Mouse (Mus musculus): ENCODE results near the gene Trak1.

Gene Trak1

DNA sequence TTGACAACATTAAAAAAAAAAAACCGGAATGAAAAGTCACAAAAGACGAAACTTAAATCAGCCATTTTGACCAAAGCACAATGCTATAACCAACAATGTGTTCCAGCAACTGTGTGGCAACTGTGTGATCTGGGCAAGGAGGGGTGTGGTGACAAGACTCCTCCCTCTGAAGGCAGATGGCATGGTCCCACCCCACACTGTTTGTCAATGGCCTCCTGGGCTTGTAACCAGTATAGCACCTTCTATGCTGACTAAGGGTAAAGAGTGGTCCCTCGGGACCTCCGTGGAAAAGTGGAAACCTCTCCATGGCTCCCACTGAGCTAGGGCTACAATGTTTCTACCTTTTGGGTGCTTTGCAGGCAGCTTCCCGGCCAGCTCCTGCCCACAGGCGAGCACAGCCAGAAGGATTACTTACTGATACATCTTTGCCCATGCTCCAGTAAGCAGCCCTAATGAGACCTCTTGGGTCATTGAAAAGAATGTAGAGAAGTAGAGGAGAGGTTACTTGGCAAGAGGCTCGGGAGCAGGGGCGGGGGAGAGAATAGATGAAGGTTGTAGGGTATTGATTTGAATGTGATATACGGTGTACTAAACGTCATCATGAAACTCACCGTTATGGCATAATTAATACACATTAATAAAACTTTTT, 194.4 kb downstream of the Trak1 start:
- DNase-seq (ENCODE audit: low read depth): no peak

DNA sequence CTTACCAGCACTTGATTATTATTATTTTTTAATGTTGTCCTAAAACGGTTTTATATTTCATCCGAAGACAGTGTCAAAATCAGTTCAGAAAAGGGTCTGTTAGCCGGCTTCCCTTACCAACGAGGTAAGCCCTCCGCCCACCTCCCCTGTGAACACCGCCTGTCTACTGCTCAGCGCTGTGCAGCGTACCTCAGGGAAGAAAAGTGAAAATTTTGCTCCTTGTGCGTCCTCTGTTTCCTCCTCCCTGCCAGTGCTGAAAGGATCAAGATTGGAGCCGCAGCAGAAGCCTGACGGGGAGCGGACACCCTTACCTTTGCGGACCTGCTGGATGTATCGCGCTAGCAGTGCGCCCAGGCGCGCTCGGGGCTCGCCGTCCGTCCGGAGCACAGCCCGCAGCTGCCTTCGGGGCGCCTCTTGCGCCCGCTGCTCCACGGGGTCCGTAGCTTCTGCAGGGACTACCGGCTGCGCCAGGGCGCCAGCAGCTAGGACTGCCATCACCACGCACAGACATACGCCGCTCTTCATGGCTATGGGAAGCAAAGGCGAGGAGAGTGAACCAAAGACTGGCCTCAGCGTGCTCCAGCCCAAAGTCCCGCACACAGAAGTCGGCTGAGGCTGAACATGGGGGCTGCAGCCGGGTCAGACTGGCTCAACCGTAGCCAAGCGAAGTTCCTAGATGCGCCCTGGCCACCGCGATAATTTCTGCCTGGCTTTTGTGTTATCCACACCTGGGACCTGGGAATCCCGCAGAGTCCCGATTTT, 196.9 kb downstream of the Trak1 start:
- DNase-seq (ENCODE audit: low read depth): no peak

DNA sequence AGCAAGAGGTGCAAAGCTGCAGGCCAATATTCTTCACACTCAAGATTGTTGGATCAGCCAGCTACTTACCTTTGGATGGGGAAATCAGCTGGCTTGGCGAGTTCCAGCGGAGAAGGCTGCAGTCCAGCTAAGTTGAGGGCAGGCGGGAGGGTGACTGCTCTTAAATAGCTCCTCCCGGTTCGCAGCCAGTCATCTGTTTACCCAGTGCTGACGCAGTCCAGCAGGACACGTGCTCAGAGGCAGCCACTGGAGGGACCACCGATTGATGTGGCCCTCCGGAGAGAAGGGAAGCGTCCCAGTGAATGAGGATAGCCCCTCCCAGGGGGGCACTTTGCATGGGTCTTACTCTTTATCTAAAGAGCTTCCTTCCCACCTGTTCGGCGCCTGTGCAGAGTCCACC, 198.2 kb downstream of the Trak1 start, which contains the start of gene Cck:
Gene Cck, minus strand, starts transcription at position 166 of the 400 bp plus-strand sequence.
- no peak for DNase-seq (ENCODE audit: low read depth)

DNA sequence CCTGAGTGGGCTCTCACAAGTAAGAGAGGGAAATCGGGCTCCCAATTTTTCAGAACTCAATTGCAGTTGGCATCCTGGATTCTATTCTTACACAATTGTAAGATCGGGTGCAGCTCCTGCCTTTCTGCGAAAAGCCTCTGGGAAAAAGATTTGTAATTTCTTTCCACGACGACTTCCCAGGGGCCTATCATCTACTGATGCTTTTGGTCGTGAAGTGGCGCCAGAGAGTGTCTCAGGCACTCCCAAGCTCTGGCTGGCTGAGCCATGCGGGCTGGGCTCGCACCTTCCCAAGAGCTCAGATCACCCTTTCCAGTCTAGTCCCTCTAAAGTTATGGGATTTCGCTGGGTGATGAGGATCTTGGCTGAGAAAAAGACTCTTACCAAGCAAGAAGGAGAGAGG, 198.8 kb downstream of the Trak1 start:
- DNase-seq (ENCODE audit: low read depth): no peak

DNA sequence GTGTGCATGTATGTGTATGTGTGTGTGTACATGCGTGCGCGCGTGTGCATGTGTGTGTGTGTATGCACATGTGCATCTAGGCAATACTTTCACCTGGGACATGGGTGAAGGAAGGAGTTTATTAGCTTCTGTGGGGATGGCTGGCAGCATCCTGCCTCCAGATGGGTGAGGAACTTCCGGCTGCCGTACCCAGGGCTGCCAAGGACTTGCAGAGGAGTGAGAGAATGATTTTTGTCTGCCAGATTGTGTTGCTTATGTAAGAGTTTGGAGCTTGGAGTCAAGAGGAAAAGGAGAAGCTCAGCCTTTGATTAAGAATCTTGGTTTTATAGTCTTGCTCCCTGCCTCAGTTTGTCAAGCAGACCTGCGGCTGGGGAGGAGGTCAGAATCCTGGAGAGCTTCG, 208.0 kb downstream of the Trak1 start:
- no peak for DNase-seq (ENCODE audit: low read depth)

DNA sequence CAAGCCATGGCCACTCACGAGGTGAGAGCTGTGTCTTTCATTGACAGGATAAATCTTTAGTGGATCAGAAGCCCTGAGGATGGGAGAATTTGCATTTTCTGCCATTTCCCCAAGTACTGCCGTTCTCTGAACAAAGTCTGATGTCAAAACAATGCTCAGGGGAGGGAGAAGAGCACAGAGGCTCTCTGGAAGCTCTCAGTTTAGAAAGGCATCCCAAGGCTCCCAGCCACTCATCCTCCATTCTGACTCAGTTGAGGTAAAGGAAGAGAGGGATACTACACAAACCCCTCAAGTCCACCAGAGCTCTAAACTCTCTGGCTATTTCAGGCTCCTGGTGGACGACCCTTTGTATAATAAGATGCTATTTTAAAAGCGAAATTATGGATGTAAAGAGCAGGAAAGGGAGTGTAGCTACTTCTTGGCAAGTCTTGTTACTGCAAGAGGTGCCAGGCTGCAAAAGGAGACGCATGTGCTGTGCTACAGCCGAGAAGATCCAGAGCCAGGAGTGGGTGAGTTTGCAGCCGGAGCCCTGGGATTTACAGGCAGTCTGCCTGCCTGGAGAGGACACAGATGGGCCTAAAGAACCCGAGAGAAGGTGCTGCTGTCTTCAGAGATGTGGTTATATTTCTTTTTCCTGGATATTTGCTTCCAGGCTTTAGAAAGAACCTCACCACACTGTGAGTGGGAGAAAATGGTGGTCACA, 209.3 kb downstream of the Trak1 start:
- no peak for DNase-seq (ENCODE audit: low read depth)

DNA sequence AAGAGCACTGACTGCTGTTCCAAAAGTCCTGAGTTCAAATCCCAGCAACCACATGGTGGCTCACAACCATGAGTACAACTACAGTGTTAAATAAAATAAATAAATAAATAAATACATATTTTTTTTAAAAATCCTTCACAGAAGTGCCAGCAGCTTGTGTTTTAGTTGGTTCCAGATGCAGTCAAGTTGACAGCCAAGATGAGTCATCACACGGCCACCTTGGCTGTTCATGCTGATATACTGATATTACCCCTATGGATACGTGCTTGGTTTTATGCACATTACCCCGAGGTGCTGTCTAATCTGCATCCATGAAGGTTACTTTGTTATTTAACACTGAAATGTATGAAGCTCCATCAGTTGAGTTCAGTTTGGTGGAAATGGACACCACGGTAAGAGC, 214.6 kb downstream of the Trak1 start:
- DNase-seq (ENCODE audit: low read depth): no peak

DNA sequence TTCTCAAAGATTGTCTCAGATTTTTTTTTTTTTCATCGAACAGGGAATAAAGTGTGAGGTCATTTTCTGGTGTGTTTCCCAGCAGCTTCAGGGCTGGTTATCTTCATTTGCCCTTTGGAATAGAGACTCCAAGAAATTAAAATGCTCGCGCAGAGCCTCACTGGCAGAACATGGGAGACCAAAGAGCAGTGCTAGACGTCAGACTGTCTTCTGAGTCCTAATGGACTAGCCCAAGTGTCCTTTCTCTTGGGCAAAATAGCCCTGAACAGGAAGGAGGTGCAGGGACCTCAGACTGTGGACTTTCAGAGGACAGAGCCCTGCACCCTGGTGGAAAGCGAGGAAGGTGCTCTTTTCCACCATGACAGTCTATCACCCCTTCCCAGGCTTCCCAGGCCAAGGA, 217.2 kb downstream of the Trak1 start:
- DNase-seq (ENCODE audit: low read depth): no peak

DNA sequence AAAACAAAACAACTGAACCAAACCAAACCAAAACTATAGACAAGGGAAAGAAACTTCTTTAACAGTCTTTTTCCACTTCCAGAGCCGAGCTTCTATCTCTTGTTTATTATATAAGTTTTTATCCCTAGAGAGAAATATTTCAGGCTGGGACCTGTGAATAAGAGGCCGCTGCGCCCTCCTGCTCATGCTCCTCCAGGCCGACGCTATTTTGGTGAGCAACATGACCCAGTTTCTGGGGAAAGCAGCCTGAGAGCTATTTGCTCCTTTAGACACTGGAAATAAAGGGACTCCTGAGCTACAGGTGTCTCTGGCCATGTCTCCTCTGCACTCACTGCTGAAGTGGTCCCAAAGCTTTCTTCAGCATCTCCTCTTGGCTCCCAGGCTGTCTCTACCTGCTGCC, 222.7 kb downstream of the Trak1 start:
- no peak for DNase-seq (ENCODE audit: low read depth)
